Mouse (Mus musculus): ENCODE data around the gene Cdc6. TPM values are rescaled to one million over a fixed set of nuclear protein-coding genes. Genes with fewer than 3 reads are reported as not detected.

Cdc6 gene
- total and polyA plus RNA-seq, 2 experiments from 2014 or later = 1.4 to 4.2 TPM

DNA sequence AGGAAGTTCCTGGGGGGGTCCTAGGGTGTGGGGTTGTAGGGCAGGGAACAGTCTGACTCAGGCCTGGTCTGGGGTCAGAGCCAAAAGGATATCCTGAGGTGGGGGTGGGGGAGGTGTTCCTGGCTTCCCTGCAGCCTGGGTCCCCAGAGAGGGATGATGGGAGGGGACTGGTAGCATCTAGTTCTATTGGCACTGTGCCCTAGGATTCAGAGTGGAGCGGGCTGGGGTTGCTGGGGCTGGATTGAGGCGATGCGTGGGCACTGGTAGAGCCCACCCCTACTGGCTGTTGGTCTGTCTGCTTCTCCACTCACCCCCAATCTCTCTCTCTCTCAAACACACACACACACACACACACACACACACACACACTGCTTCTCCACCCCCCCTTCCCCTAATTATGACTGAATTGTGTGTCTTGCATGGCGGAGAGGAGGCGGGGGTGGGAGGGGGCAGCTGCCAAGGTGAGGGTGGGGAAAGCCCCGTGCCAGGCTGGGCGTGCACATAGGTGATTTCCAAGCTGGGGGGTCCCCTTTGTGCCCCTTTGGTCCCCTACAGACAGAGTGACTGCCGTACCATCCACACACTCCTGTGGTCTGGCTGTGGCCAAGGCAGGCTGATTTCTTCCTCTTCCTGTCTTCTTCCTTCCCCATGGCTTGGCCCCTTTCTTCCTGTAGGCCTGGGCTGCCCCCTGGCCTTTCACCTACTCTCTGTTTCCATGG, 35.5 kb downstream of the Cdc6 start:
- Histone ChIP-seq H3K9ac (replicated peaks; ENCODE audit: low read depth, low read length) (peak overlapping the region; percentile 46), H3K4me1 (ENCODE audit: control insufficient read depth, insufficient read depth) (peaks cover 81% of the 10 kb centered on the region), H3K36me3 (replicated peaks; ENCODE audit: control insufficient read depth, insufficient read depth, low read length) (no peaks in the 10 kb centered on the region), H3K27ac (ENCODE audit: low read depth) (peak overlapping the region; percentile 100), H3K27me3 (ENCODE audit: control insufficient read depth, insufficient read depth, low read length) (no peaks in the 10 kb centered on the region), H3K9me3 (replicated peaks; ENCODE audit: control insufficient read depth, low read length) (no peaks in the 10 kb centered on the region), H3K4me3 (ENCODE audit: low read depth, low read length) (0 out of 2 replicates have a peak overlapping the region, but pooled peaks have one; percentile 12), H3K4me2 (ENCODE audit: low read depth, low read length) (peak overlapping the region; percentile 82)
- TF ChIP-seq CTCF (IDR thresholded peaks at IDR 0.05; ENCODE audit: low read depth) (no peak), EP300 (IDR thresholded peaks at IDR 0.05; ENCODE audit: low read depth) (peak; percentile 83; the same call in 1 of the 2 replicates)
- DNase-seq (ENCODE audit: low spot score) (peak; percentile 94), ATAC-seq (ENCODE audit: insufficient read depth, low read depth) (peak; percentile 21)
- WGBS = 24% methylated on average over 7 of the region's 8 CpGs

DNA sequence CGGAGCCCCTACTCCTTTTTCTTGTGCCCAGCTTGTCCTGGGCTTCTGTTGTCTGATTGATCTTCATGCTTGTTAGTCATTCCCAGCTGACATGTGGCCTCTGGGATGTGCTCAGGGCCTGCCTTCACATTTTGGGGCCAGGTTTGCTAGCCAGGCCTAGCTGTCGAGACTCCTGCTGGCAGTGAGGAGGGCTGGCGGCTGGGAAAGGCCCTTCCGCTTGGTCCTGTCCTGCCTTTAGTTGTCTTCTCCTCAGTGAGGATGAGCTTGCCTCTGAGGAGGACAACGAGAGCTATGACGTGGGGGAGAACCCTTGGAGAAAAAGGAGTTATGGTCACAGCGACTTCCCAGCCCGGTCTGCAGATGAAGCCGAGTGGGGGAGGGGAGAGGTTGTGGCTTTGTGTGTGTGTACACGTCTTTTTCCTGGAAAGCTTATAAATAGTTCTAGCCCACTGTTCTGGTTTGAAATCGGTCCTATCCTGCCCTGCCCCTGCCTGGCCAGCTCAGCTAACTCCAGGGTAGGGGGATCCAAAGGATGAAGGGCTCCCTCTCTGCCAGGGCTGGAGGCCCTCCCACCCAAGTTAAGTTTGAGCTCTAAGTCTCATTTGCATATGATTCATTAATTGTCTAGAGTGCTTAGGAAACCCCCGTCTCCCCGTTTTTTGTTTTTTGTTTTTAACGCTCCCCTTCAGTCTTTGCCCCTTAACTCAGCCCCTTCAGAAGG, 36.3 kb downstream of the Cdc6 start:
- Histone ChIP-seq H3K9ac (replicated peaks; ENCODE audit: low read depth, low read length) (peak overlapping the region; percentile 46; the same call in 1 of the 2 replicates), H3K27ac (ENCODE audit: low read depth) (peak overlapping the region; percentile 100), H3K36me3 (replicated peaks; ENCODE audit: control insufficient read depth, insufficient read depth, low read length) (no peaks in the 10 kb centered on the region), H3K9me3 (replicated peaks; ENCODE audit: control insufficient read depth, low read length) (no peaks in the 10 kb centered on the region), H3K27me3 (ENCODE audit: control insufficient read depth, insufficient read depth, low read length) (no peaks in the 10 kb centered on the region), H3K4me2 (ENCODE audit: low read depth, low read length) (peak overlapping the region; percentile 82), H3K4me1 (ENCODE audit: control insufficient read depth, insufficient read depth) (peaks cover 82% of the 10 kb centered on the region), H3K4me3 (ENCODE audit: low read depth, low read length) (0 out of 2 replicates have a peak overlapping the region, but pooled peaks have one; percentile 12)
- no peak for DNase-seq (ENCODE audit: low spot score)
- TF ChIP-seq EP300 (IDR thresholded peaks at IDR 0.05; ENCODE audit: low read depth) (no peak), CTCF (IDR thresholded peaks at IDR 0.05; ENCODE audit: low read depth) (no peak)
- ATAC-seq (ENCODE audit: insufficient read depth, low read depth) = no peak
- WGBS = 30% methylated on average over 14 of the region's 14 CpGs

DNA sequence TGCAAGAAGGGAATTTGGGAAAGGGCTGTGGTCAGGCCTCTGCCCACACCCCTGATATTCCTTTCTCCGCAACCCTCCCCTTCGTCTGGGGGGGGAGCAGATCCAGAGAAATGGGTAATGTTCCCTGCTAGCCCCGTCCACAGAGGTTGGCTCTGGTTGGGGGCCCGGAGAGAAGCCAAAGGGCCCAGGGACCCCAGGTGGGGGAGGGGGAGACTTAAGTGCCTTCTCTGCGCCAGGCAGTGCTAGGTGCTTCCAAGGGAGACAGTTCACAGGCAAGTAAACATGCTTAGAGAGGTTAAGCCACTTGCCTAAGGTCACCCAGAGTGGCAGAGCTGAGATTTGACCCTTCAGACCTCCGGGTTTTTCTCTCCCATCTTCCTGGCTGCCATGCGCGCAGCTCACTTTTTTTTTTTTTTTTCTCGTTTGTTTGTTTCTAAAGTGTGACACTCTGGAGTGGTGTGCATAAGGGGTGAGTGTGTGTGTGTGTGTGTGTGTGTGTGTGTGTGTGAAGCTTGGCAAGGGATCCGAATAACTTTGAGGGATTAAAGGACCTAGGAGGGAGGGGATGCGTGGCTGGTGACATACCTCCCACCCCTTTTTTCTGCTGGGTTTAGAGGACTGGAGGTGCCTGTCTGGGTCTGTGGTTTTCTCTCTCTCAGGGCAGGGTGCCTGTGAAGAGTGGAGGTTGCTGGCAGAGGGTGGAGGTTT, 37.5 kb downstream of the Cdc6 start:
- Histone ChIP-seq H3K4me3 (ENCODE audit: low read depth, low read length) (no peak overlapping the region), H3K4me2 (ENCODE audit: low read depth, low read length) (0 out of 2 replicates have a peak overlapping the region, but pooled peaks have one; percentile 1), H3K27me3 (ENCODE audit: control insufficient read depth, insufficient read depth, low read length) (no peaks in the 10 kb centered on the region), H3K9ac (replicated peaks; ENCODE audit: low read depth, low read length) (0 out of 2 replicates have a peak overlapping the region, but pooled peaks have one; percentile 27), H3K36me3 (replicated peaks; ENCODE audit: control insufficient read depth, insufficient read depth, low read length) (no peaks in the 10 kb centered on the region), H3K9me3 (replicated peaks; ENCODE audit: control insufficient read depth, low read length) (no peaks in the 10 kb centered on the region), H3K4me1 (ENCODE audit: control insufficient read depth, insufficient read depth) (peaks cover 82% of the 10 kb centered on the region), H3K27ac (ENCODE audit: low read depth) (peak overlapping the region; percentile 100)
- ATAC-seq (ENCODE audit: insufficient read depth, low read depth) (no peak), DNase-seq (ENCODE audit: low spot score) (no peak)
- 49% methylated on average over 11 of the region's 11 CpGs for WGBS
- TF ChIP-seq CTCF (IDR thresholded peaks at IDR 0.05; ENCODE audit: low read depth) = no peak
- no peak for TF ChIP-seq EP300 (IDR thresholded peaks at IDR 0.05; ENCODE audit: low read depth)

DNA sequence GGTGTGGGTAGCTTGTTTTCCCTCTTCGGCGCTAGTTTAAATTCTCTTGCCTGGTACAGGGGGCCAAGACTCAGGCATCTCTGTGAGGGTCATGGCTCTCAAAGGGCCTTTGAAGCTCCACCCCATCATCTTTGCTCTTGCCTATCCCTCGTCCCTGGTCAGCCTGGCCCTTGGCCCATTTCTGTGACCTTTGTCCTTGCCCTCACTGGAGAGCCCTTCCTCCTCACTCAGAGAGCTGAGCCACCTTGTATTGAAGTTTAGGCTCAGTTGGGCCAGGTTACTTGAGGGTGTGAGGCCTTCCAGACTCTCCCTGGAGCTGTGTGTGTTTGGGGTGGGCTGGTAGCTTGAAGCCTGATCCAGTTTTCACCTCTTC, 38.0 kb downstream of the Cdc6 start:
- no peaks in the 10 kb centered on the region for H3K27me3 ChIP-seq (ENCODE audit: control insufficient read depth, insufficient read depth, low read length)
- H3K9me3 ChIP-seq (replicated peaks; ENCODE audit: control insufficient read depth, low read length) = no peaks in the 10 kb centered on the region
- H3K27ac ChIP-seq (ENCODE audit: low read depth) = peak overlapping the region; percentile 100
- H3K9ac ChIP-seq (replicated peaks; ENCODE audit: low read depth, low read length) = peak overlapping the region; percentile 14; the same call in 1 of the 2 replicates
- DNase-seq (ENCODE audit: low spot score) (peak; percentile 10), ATAC-seq (ENCODE audit: insufficient read depth, low read depth) (no peak)
- WGBS = 41% methylated on average over 3 of the region's 3 CpGs
- no peaks in the 10 kb centered on the region for H3K36me3 ChIP-seq (replicated peaks; ENCODE audit: control insufficient read depth, insufficient read depth, low read length)
- H3K4me3 ChIP-seq (ENCODE audit: low read depth, low read length) = no peak overlapping the region
- H3K4me1 ChIP-seq (ENCODE audit: control insufficient read depth, insufficient read depth) = peaks cover 82% of the 10 kb centered on the region
- no peak overlapping the region for H3K4me2 ChIP-seq (ENCODE audit: low read depth, low read length)
- no peak for TF ChIP-seq CTCF (IDR thresholded peaks at IDR 0.05; ENCODE audit: low read depth)
- TF ChIP-seq EP300 (IDR thresholded peaks at IDR 0.05; ENCODE audit: low read depth) = no peak

DNA sequence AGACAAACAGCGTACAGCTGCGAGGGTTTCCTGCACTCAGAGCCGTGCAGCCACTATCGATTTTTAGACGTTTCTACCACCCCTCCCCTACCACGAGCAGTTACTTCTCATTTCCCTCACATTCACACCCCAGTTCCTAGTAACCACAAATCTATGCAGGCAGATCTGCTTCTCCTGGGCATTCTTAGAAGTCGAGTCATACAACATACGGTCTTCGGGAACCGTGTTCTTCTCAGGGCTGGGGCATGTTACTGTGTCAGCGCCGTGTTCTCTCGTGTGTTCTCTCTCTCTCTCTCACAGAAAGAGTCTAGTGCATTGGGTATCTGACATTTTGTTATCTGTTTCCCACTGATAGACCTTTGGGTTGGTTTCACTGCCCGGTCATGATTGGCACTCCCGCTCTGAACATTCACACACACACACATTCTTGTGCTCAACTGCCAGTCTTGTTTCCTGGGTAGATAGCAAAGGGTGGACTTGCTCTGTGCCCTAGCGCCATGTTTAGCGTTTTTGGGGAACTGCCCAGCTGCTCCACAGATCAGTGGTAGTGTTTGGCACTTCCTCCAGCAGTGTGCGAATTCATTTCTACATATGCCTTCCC, 40.5 kb downstream of the Cdc6 start:
- peak overlapping the region; percentile 5; the same call in 1 of the 2 replicates for H3K4me2 ChIP-seq (ENCODE audit: low read depth, low read length)
- 34% methylated on average over 18 of the region's 18 CpGs for WGBS
- TF ChIP-seq CTCF (IDR thresholded peaks at IDR 0.05; ENCODE audit: low read depth) (no peak), EP300 (IDR thresholded peaks at IDR 0.05; ENCODE audit: low read depth) (no peak)
- H3K9ac ChIP-seq (replicated peaks; ENCODE audit: low read depth, low read length) = no peak overlapping the region
- no peaks in the 10 kb centered on the region for H3K27me3 ChIP-seq (ENCODE audit: control insufficient read depth, insufficient read depth, low read length)
- H3K36me3 ChIP-seq (replicated peaks; ENCODE audit: control insufficient read depth, insufficient read depth, low read length) = peaks cover 5% of the 10 kb centered on the region
- H3K27ac ChIP-seq (ENCODE audit: low read depth) = peak overlapping the region; percentile 73
- no peaks in the 10 kb centered on the region for H3K9me3 ChIP-seq (replicated peaks; ENCODE audit: control insufficient read depth, low read length)
- peaks cover 91% of the 10 kb centered on the region for H3K4me1 ChIP-seq (ENCODE audit: control insufficient read depth, insufficient read depth)
- no peak for DNase-seq (ENCODE audit: low spot score)
- ATAC-seq (ENCODE audit: insufficient read depth, low read depth) = no peak
- no peak overlapping the region for H3K4me3 ChIP-seq (ENCODE audit: low read depth, low read length)
